Mouse (Mus musculus) left cerebral cortex, adult 11 months (tissue): Measurements from ENCODE around the gene Gm9821.

Experiments used
- DNase-seq: peaks from one replicate; pipeline ENCODE4 v3.0.0; 2022; ENCODE audit warnings: low spot score

Gm9821 gene

DNA sequence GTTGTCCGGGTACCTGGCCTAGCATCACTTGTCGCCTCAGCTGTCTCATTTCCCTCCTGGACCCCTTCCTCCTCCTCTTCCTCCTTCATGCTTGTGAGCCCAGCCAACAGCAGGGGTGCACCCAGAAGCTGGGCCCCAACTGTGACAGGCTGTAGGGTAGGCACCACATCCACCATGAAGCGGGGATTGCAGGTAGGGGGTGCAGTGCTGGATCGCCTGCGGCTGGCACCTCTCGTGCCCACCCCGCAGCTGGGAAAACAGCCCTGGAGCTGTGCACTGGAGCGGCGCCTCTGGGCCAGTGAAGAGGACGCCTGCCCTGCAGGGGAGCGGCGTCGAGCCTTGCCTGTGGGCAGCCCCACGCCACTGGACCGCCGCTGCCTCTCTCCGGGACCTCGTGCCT, at the start of gene Gm9821:
Gene Gm9821, plus strand, starts transcription at position 221 of the 400 bp plus-strand sequence.
- no peak for DNase-seq

- no peak for DNase-seq
These were observed 47.5 kb upstream of the Gm9821 start for GRCm38 (mm10) chr2:91897968-91898367.

GRCm38 (mm10) chr2:91899141-91899540, 46.4 kb upstream of the Gm9821 start:
- DNase-seq: no peak

DNA sequence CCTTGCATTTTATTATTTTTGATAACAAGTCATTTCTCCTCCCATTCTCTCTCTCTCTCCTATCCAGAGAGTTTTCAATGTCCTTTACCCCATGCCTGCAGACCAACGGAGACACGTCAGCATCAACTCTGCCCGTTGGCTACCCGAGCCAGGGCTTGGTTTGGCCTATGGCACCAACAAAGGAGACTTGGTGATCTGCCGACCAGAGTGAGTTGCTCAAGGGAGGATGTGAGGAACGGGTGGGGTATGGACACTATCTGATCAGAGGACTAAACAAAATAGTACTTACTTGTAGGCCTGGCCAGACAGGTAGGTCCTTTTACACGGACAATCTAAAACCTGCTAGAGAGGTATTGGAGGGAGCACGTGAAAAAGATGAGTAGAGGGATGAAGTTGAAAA, 45.1 kb upstream of the Gm9821 start:
- DNase-seq: no peak

DNA sequence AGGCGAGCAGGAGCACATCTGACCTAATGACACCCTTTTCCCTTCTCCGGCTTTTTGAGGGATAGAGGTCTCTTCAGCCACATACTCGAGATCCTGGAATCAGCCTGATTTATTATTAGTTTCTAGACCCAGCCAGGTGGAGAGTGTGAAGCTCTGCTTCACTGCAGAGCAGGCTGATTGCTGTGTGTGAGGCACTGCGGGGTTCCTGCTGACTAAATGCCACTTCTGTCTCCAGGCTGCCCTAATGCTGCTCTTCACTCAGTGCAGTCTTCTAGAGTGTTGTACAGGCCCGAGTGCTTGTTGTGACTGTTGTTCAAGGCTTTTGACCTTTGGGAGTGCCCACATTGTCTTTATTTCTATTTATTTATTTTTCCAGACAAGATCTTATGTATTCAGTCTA, 43.2 kb upstream of the Gm9821 start:
- no peak for DNase-seq

DNA sequence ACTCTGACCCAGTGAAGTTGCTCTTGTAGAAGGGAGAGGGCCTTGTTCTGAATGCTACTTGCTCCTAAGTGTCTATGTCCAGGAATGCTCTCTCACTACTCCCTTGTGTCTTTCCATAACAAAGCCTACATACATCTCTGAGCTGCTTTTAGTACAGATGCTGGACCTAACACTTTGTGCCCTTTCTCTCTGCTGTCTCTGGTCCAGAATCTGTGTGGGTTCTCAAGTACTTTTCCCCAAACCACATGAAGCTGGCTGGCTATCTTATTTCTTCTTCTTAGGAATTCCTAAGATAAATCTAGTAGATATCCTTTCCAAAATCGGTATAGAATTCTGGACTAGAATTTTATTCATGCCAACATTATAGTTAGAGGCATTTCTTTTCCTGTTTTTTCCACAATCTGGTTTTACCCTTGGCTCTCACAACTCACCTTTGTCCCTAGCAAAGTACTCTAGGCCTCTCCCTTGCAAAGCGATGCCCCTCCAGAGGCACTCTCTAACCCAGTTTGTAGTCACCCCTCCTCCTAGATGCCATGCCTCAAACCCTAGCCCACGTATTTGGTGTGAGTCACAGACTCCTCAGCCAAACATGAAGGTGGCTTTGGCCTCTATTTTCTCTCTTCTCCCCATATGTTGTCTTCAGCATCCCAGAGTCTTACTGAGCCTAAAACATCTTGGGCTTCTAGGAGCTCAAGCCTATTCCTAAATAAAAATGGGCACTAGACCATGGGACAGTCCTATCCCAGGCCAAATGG, 42.2 kb upstream of the Gm9821 start:
- DNase-seq: no peak

DNA sequence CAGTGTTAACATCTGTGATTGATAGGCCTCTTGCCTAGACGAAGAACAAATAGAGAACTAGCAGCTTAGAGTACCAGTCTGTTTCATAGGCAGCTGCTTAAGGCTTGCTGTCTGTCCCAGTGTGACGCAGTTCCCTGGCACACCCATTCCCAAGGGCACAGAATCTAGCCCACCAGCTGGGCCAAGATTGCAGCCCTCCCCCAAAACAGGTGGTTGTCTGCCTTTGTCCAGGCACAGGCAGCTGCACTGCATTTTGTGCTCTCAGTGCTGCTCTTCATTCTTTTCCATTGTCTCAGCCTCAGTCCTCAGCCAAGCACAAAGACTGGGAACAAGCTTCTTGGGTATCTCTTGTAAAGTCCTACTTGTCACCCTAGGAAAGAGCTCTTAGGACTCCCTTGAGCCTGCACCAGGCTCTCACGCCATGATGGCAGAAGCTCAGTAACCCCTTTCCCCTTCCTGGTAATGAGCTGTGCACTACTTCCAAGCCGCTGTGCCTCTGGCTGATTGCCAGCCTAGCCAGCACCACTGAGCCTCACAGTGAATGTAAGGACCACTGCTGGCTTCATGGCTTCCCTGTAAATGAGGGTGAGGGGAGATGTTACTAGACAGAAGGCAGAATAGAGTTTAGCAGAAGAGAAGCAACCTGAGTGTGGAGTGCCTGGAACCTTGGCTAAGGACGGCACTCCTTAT, 40.7 kb upstream of the Gm9821 start:
- no peak for DNase-seq

DNA sequence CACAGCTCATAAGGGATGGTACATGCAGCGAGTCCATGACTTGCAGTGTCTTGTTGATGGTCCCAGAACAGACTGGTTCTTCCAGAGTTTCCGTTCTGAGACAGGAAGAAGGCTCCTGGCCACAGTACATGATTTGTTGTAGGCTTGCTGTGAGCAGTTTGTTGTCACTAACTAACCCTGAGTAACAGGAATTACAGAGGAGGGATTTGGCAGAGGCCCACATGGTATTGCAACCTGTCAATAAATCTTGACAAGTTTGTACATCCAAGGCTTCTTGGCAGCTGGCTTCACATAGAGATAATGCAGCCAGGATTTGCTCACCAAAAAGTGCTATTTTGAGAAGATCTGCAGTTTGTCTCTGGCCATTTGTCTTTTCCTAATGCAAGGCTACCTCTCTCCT, 39.4 kb upstream of the Gm9821 start:
- DNase-seq: no peak

- DNase-seq: no peak
These were observed 32.9 kb upstream of the Gm9821 start for GRCm38 (mm10) chr2:91912616-91913015.

DNA sequence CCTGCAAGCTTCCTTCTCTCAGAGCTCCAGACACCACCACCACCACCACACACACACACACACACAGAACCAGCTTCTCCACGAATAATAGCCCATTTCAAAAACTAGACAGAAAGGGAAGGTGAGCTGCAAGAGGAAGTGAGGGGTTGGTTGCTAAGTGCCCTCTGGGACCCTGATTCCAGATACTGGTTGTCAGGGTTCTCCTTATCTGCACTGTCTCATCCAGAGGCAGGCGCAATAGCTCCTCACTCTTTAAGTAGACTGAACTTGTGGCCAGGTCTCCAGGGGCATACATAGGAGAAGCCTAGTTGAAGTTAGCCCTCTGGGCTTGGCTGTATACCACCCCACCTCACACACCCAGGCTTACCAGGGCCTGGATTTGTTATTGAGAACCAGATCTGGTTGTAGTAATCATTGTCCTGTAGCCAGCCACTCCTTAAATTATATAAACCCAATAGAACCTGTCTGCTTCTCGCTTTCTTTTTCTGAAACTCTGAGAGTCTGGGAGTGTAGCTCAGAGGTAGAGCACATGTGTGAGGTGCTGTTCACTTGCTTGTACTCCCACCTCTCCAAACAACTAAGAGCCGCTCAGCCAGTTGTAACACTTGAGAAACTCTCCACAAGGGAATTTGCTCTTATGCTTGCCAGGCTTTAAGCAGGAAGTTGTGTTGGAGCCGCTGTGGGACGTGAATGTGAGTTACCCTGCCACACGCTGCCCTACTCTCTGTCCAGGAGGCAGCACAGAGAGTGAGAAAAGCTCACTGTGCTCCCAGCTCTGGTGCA, 32.0 kb upstream of the Gm9821 start:
- DNase-seq: no peak

- no peak for DNase-seq
These were observed 29.0 kb upstream of the Gm9821 start for GRCm38 (mm10) chr2:91916346-91916977.

GRCm38 (mm10) chr2:91917096-91917495, 28.4 kb upstream of the Gm9821 start:
- no peak for DNase-seq

DNA sequence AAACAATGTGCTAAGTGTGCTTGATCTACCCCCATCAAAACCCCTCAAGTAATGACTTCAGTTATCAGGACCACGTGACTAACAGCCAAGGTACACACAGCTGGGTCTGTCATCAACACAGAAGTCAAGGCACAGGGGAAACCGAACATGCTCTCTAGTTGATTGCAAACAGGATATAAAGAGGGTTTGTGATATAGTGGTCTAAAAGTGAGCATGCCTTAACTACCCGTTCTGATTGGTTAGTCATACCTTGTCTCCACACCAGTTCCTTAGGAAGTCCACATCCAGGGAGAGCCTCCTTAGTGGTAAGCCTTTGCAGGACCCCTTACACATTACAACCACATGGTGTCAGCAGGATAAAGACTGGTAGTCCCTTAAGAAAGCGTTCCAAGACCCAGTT, 25.4 kb upstream of the Gm9821 start:
- no peak for DNase-seq

GRCm38 (mm10) chr2:91921181-91921789, 24.2 kb upstream of the Gm9821 start:
- no peak for DNase-seq

DNA sequence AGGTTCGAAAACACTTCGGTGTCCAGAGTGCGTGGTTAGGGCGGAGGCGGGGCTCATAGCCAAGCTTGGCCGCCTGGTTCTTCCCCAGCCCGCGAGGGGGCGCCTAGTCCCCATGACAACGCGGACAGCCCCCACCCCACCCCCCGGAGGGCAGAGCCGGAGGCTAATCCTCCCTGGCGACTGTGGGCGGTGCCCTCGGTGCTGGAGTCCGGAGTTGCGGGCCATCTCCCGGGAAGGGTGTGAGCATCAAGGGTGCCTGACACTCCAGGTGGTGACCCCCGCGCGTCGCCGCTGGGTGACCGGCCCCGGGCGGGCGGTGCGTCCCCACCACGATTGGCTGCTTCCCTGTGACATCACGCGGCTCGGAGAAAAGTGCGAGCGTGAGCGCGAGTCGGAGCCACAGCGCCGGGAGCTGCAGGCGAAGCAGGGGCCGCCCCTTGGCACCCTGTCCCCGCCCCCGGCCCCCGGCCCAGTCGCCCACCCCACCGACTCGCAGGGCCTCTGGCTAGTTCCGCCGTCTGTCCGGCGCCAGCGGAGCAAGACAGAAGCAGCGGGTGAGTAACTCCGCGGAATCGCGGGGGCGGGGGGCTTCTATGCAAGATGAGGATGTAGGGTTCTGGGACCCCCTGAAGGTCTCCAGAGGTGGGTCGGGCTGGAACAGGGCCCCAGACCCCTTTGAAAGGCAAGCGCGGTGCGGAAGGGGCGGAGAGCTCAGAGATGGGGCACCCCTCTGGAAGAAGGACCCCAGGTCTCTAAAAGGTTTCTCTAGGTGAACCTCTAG, 23.5 kb upstream of the Gm9821 start:
- DNase-seq: peak; percentile 77

DNA sequence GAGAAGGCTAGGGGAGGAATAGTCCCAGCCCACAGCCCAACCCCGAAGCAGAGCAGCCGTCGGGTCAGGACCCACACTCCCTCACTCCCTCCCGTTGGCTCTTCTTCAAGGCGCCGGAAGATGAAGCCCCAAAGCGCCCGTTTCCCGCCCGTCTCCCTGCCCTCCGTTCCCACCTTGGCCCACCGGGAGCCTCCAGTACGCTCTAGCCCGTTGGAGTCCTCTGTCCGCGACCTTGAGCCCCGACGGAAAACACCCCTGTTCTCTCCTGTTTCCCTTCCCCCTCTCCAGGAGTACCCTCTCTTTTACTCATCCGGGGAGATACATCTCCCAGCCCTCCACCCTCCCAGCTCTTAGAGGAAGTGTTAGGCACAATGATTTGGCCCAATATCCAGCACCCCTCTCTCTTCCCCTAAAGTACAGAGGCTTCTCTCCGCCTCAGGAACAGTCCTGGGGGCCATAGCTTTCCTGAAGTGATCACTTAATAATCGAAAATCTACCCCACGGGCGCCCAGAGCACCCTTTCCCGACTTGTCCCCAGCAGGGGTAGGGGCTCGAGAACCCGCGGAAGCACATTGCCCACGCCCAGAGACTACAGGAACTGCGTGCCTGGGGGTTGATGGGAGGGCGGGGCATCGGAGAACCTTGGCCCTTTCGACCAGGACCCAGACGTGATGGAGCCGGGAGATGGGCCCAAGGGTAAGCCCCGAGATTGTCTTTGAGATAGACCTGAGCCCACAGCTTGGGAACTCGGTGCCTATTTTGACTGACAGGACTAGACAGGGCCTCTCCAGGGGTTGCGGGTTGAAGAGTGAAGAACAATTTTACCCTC, 22.7 kb upstream of the Gm9821 start:
- no peak for DNase-seq

DNA sequence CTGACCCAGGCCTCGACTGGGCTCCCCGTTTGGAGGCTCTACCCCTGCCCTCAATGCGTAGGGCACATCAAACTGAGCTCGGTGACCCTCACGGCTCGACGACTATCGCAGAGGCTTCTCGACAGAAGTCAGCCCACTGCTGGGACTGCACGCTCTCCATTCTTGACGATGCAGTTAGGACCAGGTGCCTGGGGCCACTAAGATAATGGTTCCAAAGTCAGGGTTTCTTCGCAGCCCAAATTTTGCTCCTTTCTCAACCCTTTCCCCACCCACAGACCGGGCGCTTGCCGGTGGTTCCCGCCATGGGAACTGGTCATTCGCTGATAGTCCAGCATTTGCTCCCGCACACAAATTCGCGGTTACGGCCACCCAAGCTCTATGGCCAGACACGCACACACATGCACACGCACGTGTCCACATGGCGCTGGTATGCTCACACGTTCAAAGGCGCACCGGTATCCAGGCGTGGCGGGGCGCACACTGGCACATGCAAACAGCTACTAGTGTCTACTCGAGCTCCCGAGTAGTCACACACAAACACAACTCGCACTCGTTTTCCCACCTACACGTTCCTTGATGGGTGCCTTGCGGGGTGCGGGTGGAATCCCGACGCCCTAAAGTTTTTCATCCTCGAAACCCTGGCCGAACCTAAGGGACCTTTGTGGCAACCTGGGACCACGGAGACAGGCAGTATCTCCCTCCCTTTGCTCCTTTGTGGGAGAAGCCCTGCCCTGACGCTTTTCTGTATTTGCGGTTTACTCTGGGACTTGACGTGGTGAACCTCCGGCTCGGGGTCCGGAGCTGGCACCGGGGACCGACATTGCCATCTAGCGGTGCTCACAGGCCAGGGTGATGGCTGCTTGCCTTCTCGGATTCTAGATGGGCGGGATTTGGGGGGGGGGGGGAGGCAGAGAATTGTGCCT, 21.8 kb upstream of the Gm9821 start:
- DNase-seq: no peak

GRCm38 (mm10) chr2:91924726-91925125, 20.8 kb upstream of the Gm9821 start:
- no peak for DNase-seq

GRCm38 (mm10) chr2:91925442-91925841, 20.1 kb upstream of the Gm9821 start:
- no peak for DNase-seq
